ENCODE assay signal across 8 mouse cellular contexts in the genomic region with DNA sequence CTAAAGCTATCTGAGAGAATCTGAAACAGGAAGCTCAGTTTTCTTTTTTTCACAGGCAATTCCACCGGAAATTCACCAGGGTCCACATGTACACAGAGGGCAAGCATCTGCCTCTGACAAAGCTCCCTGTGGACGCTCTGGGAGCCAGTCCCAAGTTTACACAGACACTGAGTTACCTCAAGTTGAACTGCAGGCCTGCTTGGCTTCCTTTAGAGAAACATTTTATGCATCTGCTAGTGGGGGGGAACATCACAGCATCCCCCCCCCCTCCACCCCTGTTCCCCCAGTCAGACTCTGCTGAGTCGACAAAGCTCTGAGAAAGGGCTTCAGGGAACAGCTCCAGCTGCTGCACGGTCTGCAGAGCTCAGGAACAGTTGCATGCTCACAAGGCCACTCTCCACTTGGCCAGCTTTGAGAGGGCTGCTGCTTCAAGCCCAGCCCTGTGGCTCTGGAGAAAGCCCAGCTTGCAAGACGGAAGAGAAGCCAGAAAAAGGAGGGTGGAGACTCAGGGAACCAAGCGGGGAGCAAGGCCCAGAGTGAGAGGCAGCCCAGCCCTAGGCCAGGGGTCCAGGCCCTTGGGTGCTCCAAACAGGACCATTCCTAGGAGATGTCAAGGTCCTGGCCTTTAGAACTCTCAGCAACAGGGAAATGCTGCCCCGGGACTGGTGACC. TPM values are rescaled to one million over a fixed set of nuclear protein-coding genes. Genes with fewer than 3 reads are reported as not detected.
A peak's percentile ranks its signal among the peaks of the same experiment; 100 is the strongest.
DNase-seq lines count a peak whose midpoint lies in the region; ATAC-seq and TF ChIP-seq lines count a peak whose summit lies in the region.

No protein-coding gene starts in this region.

- H3K4me2 ChIP-seq in heart, embryonic 14.5 days (ENCODE audit: low read length): peak overlapping the region; percentile 98
- H3K4me2 ChIP-seq in kidney, embryonic 14.5 days (replicated peaks; ENCODE audit: low read depth, low read length): peak overlapping the region; percentile 62
- H3K4me2 ChIP-seq in liver, postnatal 0 days (ENCODE audit: low read depth, low read length): peak overlapping the region; percentile 93
- peak overlapping the region; percentile 91 for H3K4me2 ChIP-seq in neural tube, embryonic 13.5 days

- TF ChIP-seq EP300 in liver, postnatal 0 days (IDR thresholded peaks at IDR 0.05; ENCODE audit: low read depth): no peak

- H3K9ac ChIP-seq in heart, embryonic 14.5 days (ENCODE audit: low read length): peak overlapping the region; percentile 90
- H3K9ac ChIP-seq in kidney, embryonic 14.5 days (ENCODE audit: low read depth, low read length): peak overlapping the region; percentile 81
- H3K9ac ChIP-seq in liver, postnatal 0 days (replicated peaks): peak overlapping the region; percentile 89
- peak overlapping the region; percentile 85 for H3K9ac ChIP-seq in neural tube, embryonic 13.5 days

- peaks cover 84% of the 10 kb centered on the region for H3K4me1 ChIP-seq in erythroblast, embryonic 14.5 days (ENCODE audit: control insufficient read depth)
- peaks cover 8 to 19% of the 10 kb centered on the region in 2 experiments for H3K4me1 ChIP-seq in heart, embryonic 14.5 days (ENCODE audit: control insufficient read depth in 2 of 2, insufficient read depth in 2 of 2, low read length in 2 of 2)
- peaks cover 11% of the 10 kb centered on the region; the same call in 1 of the 2 replicates for H3K4me1 ChIP-seq in kidney, embryonic 14.5 days (ENCODE audit: control insufficient read depth, insufficient read depth, low read length)
- H3K4me1 ChIP-seq in liver, postnatal 0 days (ENCODE audit: insufficient read depth): peaks cover 53% of the 10 kb centered on the region
- H3K4me1 ChIP-seq in neural tube, embryonic 13.5 days (replicated peaks): peaks cover 26% of the 10 kb centered on the region

- H3K27ac ChIP-seq in heart, embryonic 14.5 days (replicated peaks in 1 of 2; ENCODE audit: control insufficient read depth in 1 of 2, insufficient read depth in 1 of 2, low read depth in 2 of 2, low read length in 2 of 2): peak overlapping the region; percentile 47 to 48; a peak in 3 of 4 replicates
- peak overlapping the region; percentile 73; the same call in 1 of the 2 replicates for H3K27ac ChIP-seq in kidney, embryonic 14.5 days (ENCODE audit: low read depth, low read length)
- peak overlapping the region; percentile 86 for H3K27ac ChIP-seq in liver, postnatal 0 days (ENCODE audit: low read depth)
- H3K27ac ChIP-seq in neural tube, embryonic 13.5 days (replicated peaks): peak overlapping the region; percentile 49; the same call in 1 of the 2 replicates

- peak; percentile 54 for DNase-seq in CD4-positive, CD25-positive, alpha-beta regulatory T cell, adult 2 months (ENCODE audit: low read depth, low spot score)
- peak; percentile 76 for DNase-seq in adrenal gland, postnatal 10 days
- peak; percentile 35 for DNase-seq in liver, postnatal 0 days
- DNase-seq in natural killer cell, adult 2 months (ENCODE audit: low spot score in 2 of 2): no peak

- H3K9me3 ChIP-seq in erythroblast, embryonic 14.5 days (ENCODE audit: control insufficient read depth, low read length): no peaks in the 10 kb centered on the region
- H3K9me3 ChIP-seq in heart, embryonic 14.5 days (ENCODE audit: control insufficient read depth, low read length): no peaks in the 10 kb centered on the region
- H3K9me3 ChIP-seq in kidney, embryonic 14.5 days (ENCODE audit: control insufficient read depth, low read length): no peaks in the 10 kb centered on the region
- no peaks in the 10 kb centered on the region for H3K9me3 ChIP-seq in liver, postnatal 0 days (ENCODE audit: low read length)
- H3K9me3 ChIP-seq in neural tube, embryonic 13.5 days: no peaks in the 10 kb centered on the region

- WGBS in heart, embryonic 14.5 days: 29% methylated on average over 7 of the region's 7 CpGs
- 20% methylated on average over 7 of the region's 7 CpGs for WGBS in kidney, embryonic 14.5 days
- 10% methylated on average over 7 of the region's 7 CpGs for WGBS in liver, postnatal 0 days (ENCODE audit: insufficient replicate concordance)
- 31% methylated on average over 7 of the region's 7 CpGs for WGBS in neural tube, embryonic 13.5 days

- TF ChIP-seq CTCF in liver, postnatal 0 days (IDR thresholded peaks at IDR 0.05; ENCODE audit: low read depth): no peak

- H3K4me3 ChIP-seq in erythroblast, embryonic 14.5 days (replicated peaks): peak overlapping the region; percentile 97
- H3K4me3 ChIP-seq in heart, embryonic 14.5 days (ENCODE audit: control insufficient read depth in 1 of 2, insufficient read depth in 1 of 2, low read depth in 1 of 2, low read length in 2 of 2): peak overlapping the region; percentile 85 to 88
- H3K4me3 ChIP-seq in kidney, embryonic 14.5 days (ENCODE audit: low read length): peak overlapping the region; percentile 81
- H3K4me3 ChIP-seq in liver, postnatal 0 days (ENCODE audit: low read depth, low read length): peak overlapping the region; percentile 87
- H3K4me3 ChIP-seq in neural tube, embryonic 13.5 days: peak overlapping the region; percentile 80

- H3K36me3 ChIP-seq in erythroblast, embryonic 14.5 days (ENCODE audit: control insufficient read depth): peaks cover 52% of the 10 kb centered on the region
- H3K36me3 ChIP-seq in heart, embryonic 14.5 days (ENCODE audit: control insufficient read depth, insufficient read depth, low read length): no peaks in the 10 kb centered on the region
- H3K36me3 ChIP-seq in kidney, embryonic 14.5 days (ENCODE audit: control insufficient read depth, insufficient read depth, low read length): no peaks in the 10 kb centered on the region
- peaks cover 6% of the 10 kb centered on the region; the same call in 1 of the 2 replicates for H3K36me3 ChIP-seq in liver, postnatal 0 days (replicated peaks; ENCODE audit: insufficient read depth, low read length)
- no peaks in the 10 kb centered on the region for H3K36me3 ChIP-seq in neural tube, embryonic 13.5 days

- no peaks in the 10 kb centered on the region for H3K27me3 ChIP-seq in erythroblast, embryonic 14.5 days (ENCODE audit: control insufficient read depth)
- no peaks in the 10 kb centered on the region for H3K27me3 ChIP-seq in heart, embryonic 14.5 days (ENCODE audit: control insufficient read depth, insufficient read depth, low read length)
- H3K27me3 ChIP-seq in kidney, embryonic 14.5 days (ENCODE audit: control insufficient read depth, insufficient read depth, low read length): no peaks in the 10 kb centered on the region
- no peaks in the 10 kb centered on the region for H3K27me3 ChIP-seq in liver, postnatal 0 days (ENCODE audit: insufficient read depth, low read length)
- H3K27me3 ChIP-seq in neural tube, embryonic 13.5 days: no peaks in the 10 kb centered on the region; the same call in 1 of the 2 replicates

- no peak for ATAC-seq in heart, embryonic 14.5 days (ENCODE audit: insufficient number of reproducible peaks, insufficient read depth, low FRiP score, low read depth)
- peak; percentile 61 for ATAC-seq in kidney, embryonic 14.5 days (ENCODE audit: low FRiP score, low TSS enrichment)
- peak; percentile 4; the same call in 1 of the 2 replicates for ATAC-seq in liver, postnatal 0 days
- ATAC-seq in neural tube, embryonic 13.5 days (ENCODE audit: low read depth): peak; percentile 6; the same call in 1 of the 2 replicates

RNA-seq across cellular contexts. Expression of a gene that starts 1.5 kb away (rescaled TPM):
- total RNA-seq in adrenal gland, postnatal 10 days (2021): 10 to 100 TPM; 33.0 to 34.9 TPM
- 1.8 and 2.0 TPM in 2 replicates for polyA plus RNA-seq in erythroblast, embryonic 14.5 days (2012)
- polyA plus RNA-seq in heart, embryonic 14.5 days (2014; fragmentation: Nextera tagmentation; extraction: Ambion mirVana): 5.3 and 7.1 TPM in 2 replicates
- 8.9 and 14.7 TPM in 2 replicates for polyA plus RNA-seq in kidney, embryonic 14.5 days (2014; fragmentation: Nextera tagmentation; extraction: Ambion mirVana)
- polyA plus RNA-seq in liver, postnatal 0 days (2015; fragmentation: Nextera tagmentation; extraction: Ambion mirVana): 5.1 and 6.2 TPM in 2 replicates
- 6.8 and 7.3 TPM in 2 replicates for polyA plus RNA-seq in neural tube, embryonic 13.5 days (2015; fragmentation: Nextera tagmentation; extraction: Ambion mirVana)

Comparison
In these comparisons a context has a peak if more than half of its experiments do, and no peak if none do; other contexts are left out.
1. DNase-seq: peak in CD4-positive, CD25-positive, alpha-beta regulatory T cell, adult 2 months (single experiment), adrenal gland, postnatal 10 days (single experiment) and liver, postnatal 0 days (single experiment); none in natural killer cell, adult 2 months (0 of 2).
2. Peak in every context shown above with its lines, with median percentiles within 50 percentile points of each other: H3K4me3 ChIP-seq, H3K27ac ChIP-seq, H3K4me2 ChIP-seq and H3K9ac ChIP-seq.